Mouse (Mus musculus): Measurements from ENCODE around the gene Rrp8. TPM values are rescaled to one million over a fixed set of nuclear protein-coding genes. Genes with fewer than 3 reads are reported as not detected.

The Rrp8 gene
- polyA plus RNA-seq, 1 experiment: 2.4 TPM

DNA sequence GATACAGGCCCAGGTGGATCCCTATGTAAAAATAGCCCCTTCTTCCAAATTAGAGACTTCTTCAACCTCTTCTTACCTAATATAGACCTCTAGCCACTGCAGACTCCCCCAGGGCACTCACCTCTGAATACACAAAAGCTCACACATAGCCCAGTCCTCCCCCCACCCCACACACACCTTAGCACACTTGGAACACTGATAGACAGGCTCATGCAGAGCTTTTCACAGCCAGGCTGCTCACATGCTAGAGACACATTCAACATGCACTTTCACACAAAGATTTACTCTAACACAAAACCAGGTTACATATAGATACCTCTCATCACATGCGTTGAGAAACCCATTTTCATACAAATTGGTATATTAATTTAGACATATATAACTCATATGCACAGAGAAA, 40.1 kb upstream of the Rrp8 start:
- Histone ChIP-seq H3K27me3 (ENCODE audit: control insufficient read depth, insufficient read depth, low read length) (no peaks in the 10 kb centered on the region), H3K4me3 (ENCODE audit: control insufficient read depth, low read depth, low read length) (no peak overlapping the region), H3K27ac (ENCODE audit: control insufficient read depth, insufficient read depth, low read depth, low read length) (no peak overlapping the region), H3K4me1 (ENCODE audit: control insufficient read depth, insufficient read depth, low read length) (no peaks in the 10 kb centered on the region; the same call in 1 of the 2 replicates), H3K36me3 (ENCODE audit: control insufficient read depth, insufficient read depth, low read length) (no peaks in the 10 kb centered on the region)
- TF ChIP-seq CTCF (IDR thresholded peaks at IDR 0.05; ENCODE audit: control insufficient read depth, insufficient read depth, insufficient replicate concordance, low read depth, low read length) (no peak), POLR2A (IDR thresholded peaks at IDR 0.05; ENCODE audit: control insufficient read depth, low read depth, low read length) (no peak)

DNA sequence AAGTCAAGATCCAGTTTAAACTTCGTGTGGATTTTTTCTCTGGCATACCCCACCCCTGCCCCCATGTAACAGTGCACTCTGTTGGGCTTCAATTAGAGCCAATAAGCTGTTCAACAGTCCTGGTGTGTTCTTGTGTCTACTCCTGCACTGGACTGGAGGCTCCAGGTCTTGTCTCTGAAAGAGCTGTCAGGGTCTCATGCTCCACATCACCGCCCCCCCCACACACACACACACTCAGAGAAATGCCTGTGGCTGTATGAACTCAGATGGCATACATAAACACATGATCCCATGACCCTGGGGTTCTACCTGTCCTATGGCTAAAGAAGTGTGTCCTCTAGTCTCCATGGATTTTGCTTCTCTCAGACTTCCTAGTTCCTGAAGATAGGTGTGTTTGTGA, 38.8 kb upstream of the Rrp8 start:
- no peaks in the 10 kb centered on the region for H3K27me3 ChIP-seq (ENCODE audit: control insufficient read depth, insufficient read depth, low read length)
- H3K27ac ChIP-seq (ENCODE audit: control insufficient read depth, insufficient read depth, low read depth, low read length): no peak overlapping the region
- no peaks in the 10 kb centered on the region for H3K36me3 ChIP-seq (ENCODE audit: control insufficient read depth, insufficient read depth, low read length)
- TF ChIP-seq CTCF (IDR thresholded peaks at IDR 0.05; ENCODE audit: control insufficient read depth, insufficient read depth, insufficient replicate concordance, low read depth, low read length) (no peak), POLR2A (IDR thresholded peaks at IDR 0.05; ENCODE audit: control insufficient read depth, low read depth, low read length) (no peak)
- H3K4me1 ChIP-seq (ENCODE audit: control insufficient read depth, insufficient read depth, low read length): no peaks in the 10 kb centered on the region; the same call in 1 of the 2 replicates
- no peak overlapping the region for H3K4me3 ChIP-seq (ENCODE audit: control insufficient read depth, low read depth, low read length)

DNA sequence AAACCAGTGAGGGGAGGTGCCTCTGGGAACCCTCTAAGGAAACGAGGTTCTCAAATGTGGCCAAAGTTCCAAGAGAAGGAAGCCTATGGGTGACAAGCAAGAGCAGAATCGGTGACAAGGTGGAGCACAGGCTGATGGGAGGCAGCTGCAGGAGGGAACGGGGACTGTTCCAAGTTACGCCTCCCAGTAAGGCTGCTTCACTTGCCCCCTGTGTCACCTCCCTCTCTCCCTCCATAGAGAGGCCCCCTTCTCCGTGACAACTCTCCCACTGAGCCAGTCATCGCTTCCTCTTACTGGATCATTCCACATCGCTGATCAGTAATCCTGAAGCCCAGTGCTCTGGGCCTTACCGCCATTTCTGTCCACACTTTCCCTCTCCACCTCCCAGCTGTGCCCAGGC, 37.5 kb upstream of the Rrp8 start:
- H3K4me3 ChIP-seq (ENCODE audit: control insufficient read depth, low read depth, low read length): no peak overlapping the region
- H3K27me3 ChIP-seq (ENCODE audit: control insufficient read depth, insufficient read depth, low read length): no peaks in the 10 kb centered on the region
- no peaks in the 10 kb centered on the region for H3K36me3 ChIP-seq (ENCODE audit: control insufficient read depth, insufficient read depth, low read length)
- H3K27ac ChIP-seq (ENCODE audit: control insufficient read depth, insufficient read depth, low read depth, low read length): no peak overlapping the region
- no peak for TF ChIP-seq CTCF (IDR thresholded peaks at IDR 0.05; ENCODE audit: control insufficient read depth, insufficient read depth, insufficient replicate concordance, low read depth, low read length)
- no peaks in the 10 kb centered on the region; the same call in 1 of the 2 replicates for H3K4me1 ChIP-seq (ENCODE audit: control insufficient read depth, insufficient read depth, low read length)

DNA sequence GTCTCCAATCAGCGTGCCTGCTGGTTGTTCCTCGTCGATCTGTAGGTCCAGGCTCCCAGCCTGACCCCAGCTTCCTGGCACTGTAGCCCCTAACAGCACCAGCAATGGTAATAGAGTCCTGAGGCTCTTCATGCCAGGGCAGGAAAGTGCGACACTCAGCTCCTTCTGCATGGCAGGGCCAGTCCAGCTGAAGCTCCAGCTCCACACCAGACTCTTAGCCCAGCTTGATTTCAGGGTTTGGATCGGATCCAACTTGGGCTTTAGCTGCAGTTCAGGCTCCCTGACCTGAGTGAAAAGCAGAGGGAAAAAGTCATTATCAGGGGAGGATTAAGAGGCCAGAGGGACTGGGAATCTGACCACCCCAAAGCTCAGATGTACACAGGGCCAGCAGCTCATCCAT, 35.9 kb upstream of the Rrp8 start:
- Histone ChIP-seq H3K36me3 (ENCODE audit: control insufficient read depth, insufficient read depth, low read length) (no peaks in the 10 kb centered on the region), H3K27ac (ENCODE audit: control insufficient read depth, insufficient read depth, low read depth, low read length) (no peak overlapping the region), H3K27me3 (ENCODE audit: control insufficient read depth, insufficient read depth, low read length) (no peaks in the 10 kb centered on the region), H3K4me1 (ENCODE audit: control insufficient read depth, insufficient read depth, low read length) (no peaks in the 10 kb centered on the region; the same call in 1 of the 2 replicates), H3K4me3 (ENCODE audit: control insufficient read depth, low read depth, low read length) (no peak overlapping the region)
- no peak for TF ChIP-seq CTCF (IDR thresholded peaks at IDR 0.05; ENCODE audit: control insufficient read depth, insufficient read depth, insufficient replicate concordance, low read depth, low read length)
- TF ChIP-seq POLR2A (IDR thresholded peaks at IDR 0.05; ENCODE audit: control insufficient read depth, low read depth, low read length): no peak

DNA sequence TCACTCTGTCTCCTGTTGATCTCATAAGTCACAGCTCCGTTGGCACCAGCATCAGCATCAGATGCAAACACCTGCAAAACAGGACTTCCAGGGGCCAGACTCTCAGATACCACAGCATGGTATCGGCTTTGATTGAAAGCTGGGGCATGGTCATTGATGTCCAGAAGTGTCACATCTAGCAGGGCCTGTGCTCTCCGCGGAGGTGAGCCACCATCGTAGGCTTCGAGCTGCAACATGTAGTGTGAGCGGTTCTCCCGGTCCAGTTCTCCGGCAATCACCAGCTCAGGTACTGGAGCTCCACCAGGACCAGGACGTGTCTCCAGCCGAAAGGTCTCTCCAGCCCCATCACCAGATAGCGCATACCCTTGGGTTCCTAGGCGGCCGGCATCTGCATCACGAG, 35.1 kb upstream of the Rrp8 start:
- no peak overlapping the region for H3K27ac ChIP-seq (ENCODE audit: control insufficient read depth, insufficient read depth, low read depth, low read length)
- H3K4me1 ChIP-seq (ENCODE audit: control insufficient read depth, insufficient read depth, low read length): no peaks in the 10 kb centered on the region; the same call in 1 of the 2 replicates
- no peaks in the 10 kb centered on the region for H3K27me3 ChIP-seq (ENCODE audit: control insufficient read depth, insufficient read depth, low read length)
- no peak for TF ChIP-seq POLR2A (IDR thresholded peaks at IDR 0.05; ENCODE audit: control insufficient read depth, low read depth, low read length)
- no peak for TF ChIP-seq CTCF (IDR thresholded peaks at IDR 0.05; ENCODE audit: control insufficient read depth, insufficient read depth, insufficient replicate concordance, low read depth, low read length)
- no peak overlapping the region for H3K4me3 ChIP-seq (ENCODE audit: control insufficient read depth, low read depth, low read length)
- no peaks in the 10 kb centered on the region for H3K36me3 ChIP-seq (ENCODE audit: control insufficient read depth, insufficient read depth, low read length)

DNA sequence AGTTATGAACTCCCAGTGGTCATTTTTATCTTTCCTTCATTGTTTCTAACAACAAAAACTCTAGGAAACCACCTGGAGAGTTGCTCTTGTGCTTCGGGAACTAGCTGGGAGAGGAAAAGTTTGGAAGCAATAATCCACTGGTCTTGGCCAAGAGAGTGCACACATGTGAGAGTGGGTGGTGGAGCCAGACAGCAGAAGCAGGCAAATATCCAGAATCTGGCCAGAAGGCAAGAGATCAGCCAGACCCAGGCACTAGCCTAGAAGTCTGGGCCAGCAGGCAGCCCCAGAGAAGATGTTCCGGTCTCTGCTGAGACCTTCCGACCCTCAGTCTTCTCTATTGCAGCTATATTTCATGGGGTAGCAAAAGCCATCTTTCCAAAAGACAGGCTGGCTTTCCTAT, 32.8 kb upstream of the Rrp8 start:
- no peaks in the 10 kb centered on the region; the same call in 1 of the 2 replicates for H3K4me1 ChIP-seq (ENCODE audit: control insufficient read depth, insufficient read depth, low read length)
- no peaks in the 10 kb centered on the region for H3K27me3 ChIP-seq (ENCODE audit: control insufficient read depth, insufficient read depth, low read length)
- no peak overlapping the region for H3K27ac ChIP-seq (ENCODE audit: control insufficient read depth, insufficient read depth, low read depth, low read length)
- H3K4me3 ChIP-seq (ENCODE audit: control insufficient read depth, low read depth, low read length): no peak overlapping the region
- H3K36me3 ChIP-seq (ENCODE audit: control insufficient read depth, insufficient read depth, low read length): no peaks in the 10 kb centered on the region
- TF ChIP-seq POLR2A (IDR thresholded peaks at IDR 0.05; ENCODE audit: control insufficient read depth, low read depth, low read length) (no peak), CTCF (IDR thresholded peaks at IDR 0.05; ENCODE audit: control insufficient read depth, insufficient read depth, insufficient replicate concordance, low read depth, low read length) (no peak)

DNA sequence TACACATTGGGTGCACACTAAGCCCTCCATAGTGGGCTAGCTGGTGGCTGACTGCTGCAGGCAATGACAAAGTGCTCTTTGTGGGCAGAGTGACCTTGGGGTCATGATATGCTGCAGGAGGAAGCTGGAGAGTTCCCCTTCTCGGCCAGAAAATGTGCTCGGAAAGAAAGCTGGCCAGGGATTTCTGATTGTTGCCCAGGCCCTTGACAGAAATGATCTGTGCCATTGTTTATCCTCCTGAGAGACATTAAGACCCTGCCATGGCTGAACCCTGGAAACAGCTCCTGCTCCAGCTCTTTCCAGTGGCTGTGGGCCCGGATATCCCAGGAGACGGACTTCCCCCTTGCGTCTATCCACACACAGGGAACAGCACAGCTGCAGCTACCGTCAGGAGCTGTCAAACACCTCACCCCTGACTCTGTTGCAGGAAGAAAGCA, 30.6 kb upstream of the Rrp8 start:
- no peaks in the 10 kb centered on the region; the same call in 1 of the 2 replicates for H3K36me3 ChIP-seq (ENCODE audit: control insufficient read depth, insufficient read depth, low read length)
- H3K27me3 ChIP-seq (ENCODE audit: control insufficient read depth, insufficient read depth, low read length): no peaks in the 10 kb centered on the region
- H3K27ac ChIP-seq (ENCODE audit: control insufficient read depth, insufficient read depth, low read depth, low read length): no peak overlapping the region
- no peak overlapping the region for H3K4me3 ChIP-seq (ENCODE audit: control insufficient read depth, low read depth, low read length)
- TF ChIP-seq CTCF (IDR thresholded peaks at IDR 0.05; ENCODE audit: control insufficient read depth, insufficient read depth, insufficient replicate concordance, low read depth, low read length) (no peak), POLR2A (IDR thresholded peaks at IDR 0.05; ENCODE audit: control insufficient read depth, low read depth, low read length) (no peak)
- peaks cover 5% of the 10 kb centered on the region for H3K4me1 ChIP-seq (ENCODE audit: control insufficient read depth, insufficient read depth, low read length)

DNA sequence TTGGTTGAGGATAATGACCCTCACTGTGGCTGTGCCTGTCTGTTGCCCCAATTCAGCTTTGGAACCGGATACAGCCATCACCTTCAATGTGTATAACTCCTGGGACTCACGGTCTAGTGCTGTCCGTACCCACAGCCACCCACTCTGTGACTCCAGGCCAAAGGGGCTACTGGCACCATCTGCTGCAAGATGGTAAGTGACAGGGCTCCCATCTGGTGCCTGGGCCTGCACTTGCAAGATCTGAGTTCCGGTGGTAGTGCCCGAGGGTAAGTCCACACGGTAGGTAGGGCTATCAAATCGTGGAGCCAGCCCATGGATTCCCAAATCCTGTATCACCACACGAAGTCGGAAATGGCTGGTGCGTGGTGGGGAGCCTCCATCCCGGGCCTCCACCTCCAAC, 27.1 kb upstream of the Rrp8 start:
- Histone ChIP-seq H3K36me3 (ENCODE audit: control insufficient read depth, insufficient read depth, low read length) (no peaks in the 10 kb centered on the region; the same call in 1 of the 2 replicates), H3K4me3 (ENCODE audit: control insufficient read depth, low read depth, low read length) (no peak overlapping the region), H3K4me1 (ENCODE audit: control insufficient read depth, insufficient read depth, low read length) (peaks cover 14% of the 10 kb centered on the region), H3K27ac (ENCODE audit: control insufficient read depth, insufficient read depth, low read depth, low read length) (no peak overlapping the region), H3K27me3 (ENCODE audit: control insufficient read depth, insufficient read depth, low read length) (no peaks in the 10 kb centered on the region)
- TF ChIP-seq POLR2A (IDR thresholded peaks at IDR 0.05; ENCODE audit: control insufficient read depth, low read depth, low read length) (no peak), CTCF (IDR thresholded peaks at IDR 0.05; ENCODE audit: control insufficient read depth, insufficient read depth, insufficient replicate concordance, low read depth, low read length) (no peak)

Measured in testis, adult 2 months (tissue).